Mouse (Mus musculus): ENCODE measurements around the gene Bpifa1. TPM values are rescaled to one million over a fixed set of nuclear protein-coding genes. Genes with fewer than 3 reads are reported as not detected.

The Bpifa1 gene
- polyA plus RNA-seq, 1 experiment, result not detected

GRCm38 (mm10) chr2:154193994-154194504 lies 51.4 kb downstream of the Bpifa1 start:
- no peak for DNase-seq (ENCODE audit: low read depth, low spot score)
- 54% methylated on average over 5 of the region's 5 CpGs for WGBS

GRCm38 (mm10) chr2:154197036-154197435 lies 54.4 kb downstream of the Bpifa1 start:
- DNase-seq (ENCODE audit: low read depth, low spot score), result no peak
- 81% methylated on average over 9 of the region's 9 CpGs for WGBS

Other genes with a start within 250 kb of the Bpifa1 start
- not detected in 2 replicates for gene Bpifb6, start 242.5 kb upstream of the Bpifa1 start, polyA plus RNA-seq (2012; rRNA removed)
- gene Bpifb3, start 224.7 kb upstream of the Bpifa1 start, polyA plus RNA-seq (2012; rRNA removed), result not detected in 2 replicates
- gene Bpifb4, start 204.7 kb upstream of the Bpifa1 start, polyA plus RNA-seq (2012; rRNA removed), result not detected in 2 replicates
- gene Bpifa6, start 167.9 kb upstream of the Bpifa1 start, polyA plus RNA-seq (2012; rRNA removed), result not detected in 2 replicates
- not detected in 2 replicates for gene Bpifa2, start 134.6 kb upstream of the Bpifa1 start, polyA plus RNA-seq (2012; rRNA removed)
- not detected in 2 replicates for gene Bpifa3, start 12.5 kb upstream of the Bpifa1 start, polyA plus RNA-seq (2012; rRNA removed)
- not detected in 2 replicates for gene Bpifa5, start 19.7 kb downstream of the Bpifa1 start, polyA plus RNA-seq (2012; rRNA removed)
- not detected in 2 replicates for gene Bpifb1, start 47.9 kb downstream of the Bpifa1 start, polyA plus RNA-seq (2012; rRNA removed)
- 0.05 and 0.08 TPM in 2 replicates for gene Bpifb5, start 80.9 kb downstream of the Bpifa1 start, polyA plus RNA-seq (2012; rRNA removed)
- not detected in 2 replicates for gene Bpifb9a, start 115.0 kb downstream of the Bpifa1 start, polyA plus RNA-seq (2012; rRNA removed)
- not detected in 2 replicates for gene Bpifb9b, start 164.3 kb downstream of the Bpifa1 start, polyA plus RNA-seq (2012; rRNA removed)
- gene Cdk5rap1, start 230.1 kb downstream of the Bpifa1 start, polyA plus RNA-seq (2012; rRNA removed), result 10.7 and 12.1 TPM in 2 replicates